ENCODE assay signal across 8 mouse cellular contexts in genomic region chr10:4111095-4111794, GRCm38 (mm10).
DNase-seq lines count a peak whose midpoint lies in the region; ATAC-seq and TF ChIP-seq lines count a peak whose summit lies in the region.

No protein-coding gene starts in this region.

- no peak for ATAC-seq in forebrain, embryonic 15.5 days (replicated peaks)
- ATAC-seq in forebrain, embryonic 13.5 days = no peak
- peak; percentile 51 for ATAC-seq in intestine, embryonic 14.5 days (replicated peaks; ENCODE audit: low FRiP score, low TSS enrichment, low read depth)
- ATAC-seq in lung, embryonic 14.5 days (ENCODE audit: insufficient read depth) = peak; percentile 12; the same call in 1 of the 2 replicates
- no peak for ATAC-seq in megakaryocyte, adult 5-6 weeks (ENCODE audit: poor library complexity, severe bottlenecking)

- DNase-seq in ES-CJ7 (ENCODE audit: low read depth, low spot score) = peak; percentile 62
- peak; percentile 65 for DNase-seq in intestine, embryonic 14.5 days (ENCODE audit: low spot score)
- peak; percentile 34 for DNase-seq in lung, embryonic 14.5 days
- DNase-seq in thymus, postnatal 10 days (ENCODE audit: low spot score in 2 of 2) = no peak
- no peak for DNase-seq in urinary bladder, postnatal 36 days (ENCODE audit: low spot score in 2 of 2)

- no peak overlapping the region for H3K4me2 ChIP-seq in forebrain, embryonic 15.5 days (replicated peaks)
- H3K4me2 ChIP-seq in forebrain, embryonic 13.5 days = no peak overlapping the region
- H3K4me2 ChIP-seq in intestine, embryonic 14.5 days (ENCODE audit: low read length) = peak overlapping the region; percentile 12; the same call in 1 of the 2 replicates
- 0 out of 2 replicates have a peak overlapping the region, but pooled peaks have one; percentile 7 for H3K4me2 ChIP-seq in lung, embryonic 14.5 days

- H3K9ac ChIP-seq in forebrain, embryonic 15.5 days (replicated peaks) = no peak overlapping the region
- H3K9ac ChIP-seq in forebrain, embryonic 13.5 days = no peak overlapping the region
- no peak overlapping the region for H3K9ac ChIP-seq in intestine, embryonic 14.5 days (ENCODE audit: low read length)
- H3K9ac ChIP-seq in lung, embryonic 14.5 days = no peak overlapping the region

- WGBS in forebrain, embryonic 15.5 days = 83% methylated on average over 19 of the region's 19 CpGs
- 88% methylated on average over 19 of the region's 19 CpGs for WGBS in forebrain, embryonic 13.5 days
- 44% methylated on average over 19 of the region's 19 CpGs for WGBS in intestine, embryonic 14.5 days
- WGBS in lung, embryonic 14.5 days = 55% methylated on average over 19 of the region's 19 CpGs

- no peak overlapping the region for H3K4me3 ChIP-seq in forebrain, embryonic 15.5 days
- H3K4me3 ChIP-seq in forebrain, embryonic 13.5 days = no peak overlapping the region
- no peak overlapping the region for H3K4me3 ChIP-seq in intestine, embryonic 14.5 days (ENCODE audit: low read depth, low read length)
- H3K4me3 ChIP-seq in lung, embryonic 14.5 days (ENCODE audit: low read depth, low read length) = no peak overlapping the region

- no peaks in the 10 kb centered on the region for H3K27me3 ChIP-seq in forebrain, embryonic 15.5 days
- H3K27me3 ChIP-seq in forebrain, embryonic 13.5 days = no peaks in the 10 kb centered on the region
- no peaks in the 10 kb centered on the region for H3K27me3 ChIP-seq in intestine, embryonic 14.5 days (replicated peaks; ENCODE audit: control insufficient read depth, insufficient read depth, low read length)
- no peaks in the 10 kb centered on the region for H3K27me3 ChIP-seq in lung, embryonic 14.5 days (ENCODE audit: insufficient read depth, low read length)

- H3K4me1 ChIP-seq in forebrain, embryonic 15.5 days = peaks cover 25% of the 10 kb centered on the region
- peaks cover 41% of the 10 kb centered on the region for H3K4me1 ChIP-seq in forebrain, embryonic 13.5 days
- peaks cover 35% of the 10 kb centered on the region for H3K4me1 ChIP-seq in intestine, embryonic 14.5 days (replicated peaks; ENCODE audit: control insufficient read depth, insufficient read depth, low read length)
- H3K4me1 ChIP-seq in lung, embryonic 14.5 days (ENCODE audit: insufficient read depth) = peaks cover 28% of the 10 kb centered on the region

- peak; percentile 27; the same call in 1 of the 2 replicates for TF ChIP-seq CTCF in lung, embryonic 14.5 days (IDR thresholded peaks at IDR 0.05; ENCODE audit: low read depth)

- H3K36me3 ChIP-seq in forebrain, embryonic 15.5 days = no peaks in the 10 kb centered on the region
- no peaks in the 10 kb centered on the region for H3K36me3 ChIP-seq in forebrain, embryonic 13.5 days (ENCODE audit: poor library complexity, severe bottlenecking)
- H3K36me3 ChIP-seq in intestine, embryonic 14.5 days (ENCODE audit: control insufficient read depth, insufficient read depth, low read length) = no peaks in the 10 kb centered on the region
- no peaks in the 10 kb centered on the region for H3K36me3 ChIP-seq in lung, embryonic 14.5 days (ENCODE audit: insufficient read depth)

- no peaks in the 10 kb centered on the region for H3K9me3 ChIP-seq in forebrain, embryonic 15.5 days
- H3K9me3 ChIP-seq in forebrain, embryonic 13.5 days (replicated peaks) = no peaks in the 10 kb centered on the region
- H3K9me3 ChIP-seq in intestine, embryonic 14.5 days (ENCODE audit: control insufficient read depth, low read length) = no peaks in the 10 kb centered on the region
- H3K9me3 ChIP-seq in lung, embryonic 14.5 days (ENCODE audit: low read depth, low read length) = no peaks in the 10 kb centered on the region

- 0 out of 2 replicates have a peak overlapping the region, but pooled peaks have one; percentile 1 for H3K27ac ChIP-seq in forebrain, embryonic 15.5 days (replicated peaks)
- H3K27ac ChIP-seq in forebrain, embryonic 13.5 days = no peak overlapping the region
- 0 out of 2 replicates have a peak overlapping the region, but pooled peaks have one; percentile 9 for H3K27ac ChIP-seq in intestine, embryonic 14.5 days (ENCODE audit: low read depth)
- H3K27ac ChIP-seq in lung, embryonic 14.5 days (ENCODE audit: low read depth) = peak overlapping the region; percentile 31

Comparison
In these comparisons a context has a peak if more than half of its experiments do, and no peak if none do; other contexts are left out.
1. ATAC-seq: peak in intestine, embryonic 14.5 days (single experiment) and lung, embryonic 14.5 days (single experiment); none in forebrain, embryonic 15.5 days (single experiment), forebrain, embryonic 13.5 days (single experiment) and megakaryocyte, adult 5-6 weeks (single experiment).
2. H3K4me2 ChIP-seq: peak in intestine, embryonic 14.5 days (single experiment) and lung, embryonic 14.5 days (single experiment); none in forebrain, embryonic 15.5 days (single experiment) and forebrain, embryonic 13.5 days (single experiment).
3. DNase-seq: peak in ES-CJ7 (single experiment), intestine, embryonic 14.5 days (single experiment) and lung, embryonic 14.5 days (single experiment); none in thymus, postnatal 10 days (0 of 2) and urinary bladder, postnatal 36 days (0 of 2).